Mouse (Mus musculus) cerebellum, adult 9-11 months (tissue): ENCODE results near the gene Ankrd13c.
"Not testable (repeated sequence)": the region's sequence is repeated elsewhere in the genome, so short reads cannot be mapped to it uniquely, and the experiment has no call there.

Source experiments
- DNase-seq: peaks from one replicate; pipeline ENCODE4 v3.0.0; 2022

Gene Ankrd13c

DNA sequence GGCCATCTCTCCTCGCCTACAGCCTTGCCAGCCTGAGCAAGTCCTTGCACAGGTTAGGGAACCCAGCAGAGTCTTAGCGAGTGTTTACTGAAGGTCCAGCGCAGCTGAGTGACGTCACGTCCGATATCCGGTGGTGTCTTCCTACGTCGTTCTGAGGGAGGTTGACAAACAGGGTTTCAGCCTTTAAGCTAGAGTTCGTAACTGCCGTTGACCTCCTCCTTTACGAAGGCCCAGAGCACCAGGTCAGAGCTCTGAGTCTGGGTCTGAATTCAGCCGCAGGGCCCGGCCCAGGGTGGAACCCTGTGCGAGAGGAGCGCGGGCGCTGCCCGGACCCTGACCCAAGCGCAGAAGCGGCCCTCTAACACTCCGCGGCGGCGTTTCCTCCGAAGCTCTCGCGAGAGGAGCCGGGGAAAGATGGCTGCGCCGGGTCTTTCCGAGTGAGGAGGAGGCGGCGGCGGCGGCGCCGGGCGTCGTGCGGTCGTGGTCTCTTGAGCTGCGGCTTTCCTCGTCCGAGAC lies at the start of gene Ankrd13c:
Gene Ankrd13c (plus strand): TSS at position 397 of the 516 bp plus-strand sequence.
- peak; percentile 93 for DNase-seq

DNA sequence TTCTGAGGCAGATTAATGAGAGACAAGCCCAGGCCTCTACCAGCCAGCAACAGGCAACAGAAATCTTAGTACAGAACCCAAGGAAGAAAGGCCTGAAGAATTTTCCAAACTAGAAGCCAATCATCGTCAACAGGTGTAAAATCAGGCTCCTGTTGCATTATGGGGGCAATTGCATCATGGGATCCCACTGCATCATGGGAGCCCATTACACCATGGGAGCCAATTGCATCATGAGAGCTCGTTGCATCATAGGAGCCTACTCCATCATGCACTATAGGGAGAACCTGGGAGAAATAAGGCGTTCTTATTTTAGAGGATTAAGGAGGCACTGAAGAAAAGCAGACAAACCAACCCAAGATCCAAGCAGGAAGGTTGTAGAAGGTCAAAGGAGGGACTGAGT lies 49.4 kb upstream of the Ankrd13c start:
- DNase-seq, result no peak

DNA sequence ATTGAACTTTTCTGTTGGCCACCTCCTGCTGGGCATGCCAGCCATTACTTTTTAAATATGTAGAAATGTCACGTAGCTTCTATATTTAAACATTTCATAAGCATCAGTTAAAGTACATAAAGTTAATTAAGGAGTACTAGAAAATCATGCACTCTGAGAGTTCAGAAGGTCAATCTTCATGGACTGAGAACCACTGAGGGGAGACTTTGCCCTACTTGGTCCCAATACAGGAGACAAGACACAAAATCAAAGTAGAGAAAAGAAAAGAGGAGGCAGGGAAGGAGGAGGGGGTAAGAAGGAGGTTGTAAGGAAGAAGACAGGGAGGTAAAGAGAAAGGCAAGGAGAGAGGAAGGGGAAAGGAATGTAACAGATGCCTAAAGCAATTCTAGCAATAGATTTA lies 47.1 kb upstream of the Ankrd13c start:
- no peak for DNase-seq

DNA sequence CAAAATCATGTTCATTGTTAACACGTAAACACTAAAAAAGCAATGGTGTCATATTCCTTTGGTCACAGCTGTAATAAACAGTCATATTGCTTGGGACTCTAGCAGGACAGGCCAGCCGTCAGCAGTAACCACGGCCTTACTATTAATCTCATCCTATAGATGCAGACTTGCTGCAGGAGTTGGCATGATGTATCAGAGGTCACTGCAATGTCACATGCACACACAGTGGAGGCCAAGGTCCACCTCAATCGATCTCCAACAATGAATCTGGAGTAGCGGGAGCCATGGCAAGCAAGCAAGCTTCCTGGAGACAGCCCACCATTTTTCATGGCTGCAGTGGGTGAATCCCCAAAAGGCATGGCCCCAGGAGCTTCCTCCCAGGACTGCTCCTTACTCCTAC lies 45.3 kb upstream of the Ankrd13c start:
- no peak for DNase-seq

DNA sequence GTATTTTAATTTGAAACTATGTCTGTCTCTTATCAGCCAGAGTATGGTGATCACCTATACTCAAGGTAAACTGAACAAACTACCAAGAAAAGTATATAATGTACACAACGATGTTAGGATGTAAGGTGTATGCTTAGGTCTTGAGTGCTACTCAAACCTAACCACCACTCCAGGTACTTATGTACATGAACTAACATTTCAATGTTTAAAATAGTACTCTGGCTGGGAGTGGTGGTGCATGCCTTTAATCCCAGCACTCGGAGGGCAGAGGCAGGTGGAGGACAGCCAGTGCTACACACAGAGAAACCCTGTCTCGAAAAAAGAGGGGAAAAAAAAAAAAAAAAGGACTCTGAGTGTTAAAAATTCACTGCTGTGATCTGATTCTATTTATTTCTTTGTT lies 38.9 kb upstream of the Ankrd13c start:
- DNase-seq, result no peak

DNA sequence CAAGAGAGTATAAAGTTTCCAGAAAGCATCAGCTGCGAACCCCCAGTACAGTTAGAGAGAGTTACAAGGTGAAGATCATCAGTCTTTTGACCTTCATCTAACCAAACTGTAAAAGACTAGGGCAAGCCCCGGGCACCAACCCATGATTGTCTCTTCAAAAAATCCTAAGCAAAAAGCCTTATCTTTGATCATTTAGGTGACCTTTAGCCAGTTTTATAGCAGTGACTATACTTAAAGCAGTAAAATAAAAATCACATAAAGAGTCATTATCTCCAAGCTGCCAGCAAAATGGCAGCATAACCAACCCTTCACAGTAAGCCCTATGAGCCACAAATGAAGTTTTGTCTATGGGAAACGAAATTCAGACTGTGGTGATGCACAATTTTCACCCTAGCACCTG lies 36.8 kb upstream of the Ankrd13c start:
- no peak for DNase-seq

DNA sequence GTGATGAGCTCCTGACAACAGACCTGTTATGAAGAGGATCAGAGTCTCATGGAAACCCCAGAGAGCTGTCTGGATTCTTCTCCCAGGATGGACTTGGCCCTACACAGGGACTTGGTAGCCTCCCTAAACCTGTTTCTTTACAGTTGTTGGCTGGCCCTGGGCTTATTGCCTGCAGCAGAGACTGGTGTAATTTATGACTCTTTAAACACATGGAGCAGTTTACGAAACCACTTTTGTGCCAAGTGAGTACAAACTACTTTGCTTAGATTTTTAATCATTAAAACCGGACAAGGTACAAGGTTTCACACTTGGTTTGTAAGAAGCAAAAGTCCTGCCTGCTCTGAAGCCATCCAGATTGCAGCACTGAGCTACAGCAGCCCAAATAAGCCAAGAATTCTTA lies 34.9 kb upstream of the Ankrd13c start:
- DNase-seq, result no peak

DNA sequence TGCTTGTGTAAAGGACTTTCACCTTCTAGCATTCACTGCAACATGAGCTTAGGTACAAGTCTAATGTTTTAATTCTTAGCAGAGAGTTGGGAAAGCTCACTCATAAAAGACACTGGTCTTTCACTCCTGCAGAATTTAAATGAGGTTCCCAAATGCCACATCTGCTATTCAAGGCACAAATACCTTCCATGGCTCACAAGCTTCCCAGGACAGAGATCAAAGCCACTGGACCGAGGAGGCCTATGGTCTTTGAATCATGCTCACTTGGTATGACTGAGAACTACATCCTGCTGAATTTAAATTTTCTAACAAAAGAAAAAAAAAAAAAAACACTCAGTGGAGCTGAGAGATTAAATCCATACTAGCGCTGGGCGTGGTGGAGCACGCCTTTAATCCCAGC lies 30.7 kb upstream of the Ankrd13c start:
- no peak for DNase-seq

DNA sequence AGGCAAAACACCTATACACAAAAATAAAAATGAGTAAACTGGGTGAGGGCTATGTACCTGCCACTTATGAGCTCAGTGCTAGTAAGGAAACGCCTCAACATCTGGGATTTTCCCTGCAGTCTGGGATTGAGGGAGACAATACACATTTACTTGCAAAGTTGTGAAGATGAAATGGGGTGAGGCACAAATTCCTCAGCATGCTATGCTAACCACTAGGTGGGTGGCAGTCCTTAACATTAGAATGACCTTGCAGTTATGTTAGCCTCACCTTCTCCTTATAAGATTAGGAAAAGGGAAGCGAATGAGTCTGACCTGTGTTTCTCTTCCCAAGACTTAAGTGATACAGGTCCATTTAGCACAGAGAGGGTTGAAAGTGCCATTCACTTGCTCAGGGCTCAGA lies 25.7 kb upstream of the Ankrd13c start:
- no peak for DNase-seq

DNA sequence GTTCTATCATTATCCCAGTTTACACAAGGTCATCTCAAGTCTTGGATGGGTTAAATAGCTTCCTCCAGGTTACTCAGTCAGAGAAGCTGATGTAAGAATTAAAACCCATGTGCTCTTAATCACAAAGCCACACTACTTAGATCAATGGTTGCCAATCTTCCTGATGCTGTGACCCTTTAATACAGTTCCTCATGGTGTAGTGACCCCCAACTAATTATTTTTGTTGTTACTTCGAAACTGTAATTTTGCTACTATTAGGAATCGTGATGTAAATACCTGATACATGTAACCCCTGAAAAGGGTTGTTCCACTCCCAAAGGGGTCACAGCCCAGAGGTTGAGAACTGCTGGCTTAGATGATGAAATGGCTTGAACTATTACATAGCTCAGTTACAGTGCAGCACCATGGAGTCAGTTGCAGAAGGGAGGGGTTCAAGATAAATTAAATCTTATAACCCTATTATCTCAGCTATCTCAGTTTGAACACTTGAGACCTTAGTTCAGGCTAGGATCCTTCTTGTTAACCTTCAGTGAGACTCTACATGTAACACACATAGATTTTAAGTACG lies 23.7 kb upstream of the Ankrd13c start:
- DNase-seq, result no peak

DNA sequence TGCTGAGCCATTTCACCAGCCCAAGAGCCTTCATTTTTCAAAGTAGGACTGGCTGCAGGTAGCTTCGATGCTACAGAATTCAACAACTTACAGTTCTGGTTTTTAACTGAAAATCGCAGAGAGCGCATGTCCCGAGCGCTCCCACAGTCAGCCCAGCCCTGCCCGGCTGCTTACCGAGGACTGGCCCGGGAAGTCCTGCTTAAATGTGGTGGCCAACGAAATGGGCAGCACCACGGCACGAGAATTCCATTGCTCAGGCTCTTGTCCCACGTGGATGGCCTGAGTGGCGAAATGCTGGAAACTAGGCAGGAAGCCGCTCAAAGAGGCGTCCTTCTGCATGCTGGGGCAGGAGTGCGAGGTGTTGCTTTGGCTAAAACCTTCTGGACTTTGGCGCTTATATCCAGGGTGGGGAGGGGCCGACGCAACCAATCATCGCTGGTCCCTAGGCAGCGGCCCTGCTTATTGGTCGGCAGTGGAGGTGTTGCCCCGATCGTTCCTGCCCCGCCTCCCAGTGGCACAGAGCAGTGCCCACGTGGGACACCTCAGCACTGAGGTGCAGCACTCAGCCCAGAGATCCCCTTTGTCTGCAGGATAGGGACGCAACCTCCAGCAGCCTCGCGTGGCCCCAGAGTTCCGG lies 22.2 kb upstream of the Ankrd13c start, which contains the start of gene Cth:
Gene Cth (minus strand): TSS at position 386 of the 637 bp plus-strand sequence.
- peak; percentile 90 for DNase-seq

DNA sequence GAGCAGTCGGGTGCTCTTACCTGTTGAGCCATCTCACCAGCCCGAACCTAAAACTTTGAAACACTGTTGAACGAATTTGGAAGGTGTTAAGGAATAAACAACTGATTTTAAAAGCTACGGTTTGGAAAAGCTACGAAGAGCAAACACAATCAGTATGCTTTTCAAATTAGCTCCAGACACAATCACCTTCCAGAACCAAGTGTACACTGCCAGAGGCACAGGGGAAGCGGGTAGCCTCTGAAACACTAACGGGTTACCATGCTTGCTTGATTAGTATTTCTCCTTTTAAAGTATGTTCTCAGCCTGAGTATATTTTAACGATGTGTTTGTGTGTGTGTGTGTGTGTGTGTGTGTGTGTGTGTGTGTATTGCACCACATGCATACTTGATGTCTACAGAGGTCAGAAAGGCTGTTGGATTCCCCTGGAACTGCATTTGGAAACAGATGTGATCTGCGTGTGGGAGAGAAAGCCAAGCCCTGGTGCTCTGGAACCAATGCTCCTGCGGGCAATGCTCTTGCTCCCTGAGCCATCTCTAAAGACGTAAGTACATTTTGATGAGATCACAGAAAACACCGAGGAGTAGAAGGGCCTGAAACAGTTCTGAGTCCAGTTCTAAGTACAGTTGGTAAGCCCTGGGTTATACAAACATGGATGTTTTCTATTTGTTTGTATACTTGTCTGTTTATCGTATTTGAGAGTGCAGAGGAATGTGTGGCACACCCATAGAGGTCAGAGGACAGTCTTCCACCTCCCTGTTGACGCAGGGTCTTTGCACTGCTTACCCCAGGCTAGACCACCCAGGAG lies 21.1 kb upstream of the Ankrd13c start:
- no peak for DNase-seq

DNA sequence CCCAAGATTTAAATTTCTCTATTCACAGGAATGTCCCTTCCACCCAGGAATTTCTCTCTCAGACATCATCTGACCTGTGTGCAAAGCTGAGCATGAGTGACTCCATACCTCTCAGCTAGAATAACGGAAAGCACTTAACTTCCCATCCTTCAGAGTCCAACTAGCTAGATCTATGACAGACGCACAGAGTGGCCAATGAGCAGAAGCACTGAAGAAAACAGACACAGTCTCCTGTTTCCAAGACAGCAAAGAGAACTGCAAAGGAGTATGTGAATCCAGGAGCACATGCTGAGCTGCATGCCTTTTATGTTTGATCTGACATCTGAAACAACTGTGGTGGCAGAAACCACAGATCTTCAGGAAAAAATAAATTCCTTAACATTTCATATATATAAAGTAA lies 20.3 kb upstream of the Ankrd13c start:
- DNase-seq, result no peak

DNA sequence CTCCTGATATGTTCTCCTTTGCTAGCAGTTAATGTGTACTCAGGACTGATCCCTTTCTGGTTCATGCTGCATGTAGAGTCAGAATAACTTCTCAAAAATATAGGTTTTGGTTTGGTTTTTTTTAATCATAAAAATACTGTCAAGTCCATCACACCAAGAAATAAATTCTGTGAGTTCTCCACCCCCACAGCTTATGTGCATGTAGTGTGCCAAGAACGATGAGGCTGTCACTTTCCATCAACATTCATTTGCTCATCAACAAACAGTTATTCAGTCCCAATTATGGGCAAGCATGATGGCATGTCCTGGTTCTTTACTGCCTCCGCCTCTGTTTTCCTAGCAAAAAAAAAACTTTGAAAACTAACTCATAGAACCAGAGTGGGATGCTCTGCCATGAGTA lies 18.3 kb upstream of the Ankrd13c start:
- no peak for DNase-seq

DNA sequence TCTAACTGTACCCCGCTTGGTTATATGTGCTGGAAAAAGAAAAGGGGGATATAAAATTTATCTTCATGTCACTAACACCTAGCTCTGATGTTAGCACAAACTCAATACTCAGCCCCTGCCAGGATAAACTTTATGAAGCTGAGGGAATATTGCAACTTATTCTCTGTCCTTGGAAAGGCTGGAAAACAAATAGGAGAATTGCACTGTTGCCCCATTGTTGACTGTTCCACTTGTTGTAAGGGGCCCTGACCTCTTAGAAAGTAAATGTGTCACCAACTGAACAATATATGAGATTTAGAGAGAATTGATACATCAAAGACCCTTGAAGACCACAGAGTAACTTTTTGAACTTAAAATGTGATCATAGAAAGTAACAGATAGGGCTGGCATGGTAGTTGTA lies 17.6 kb upstream of the Ankrd13c start:
- DNase-seq, result no peak

DNA sequence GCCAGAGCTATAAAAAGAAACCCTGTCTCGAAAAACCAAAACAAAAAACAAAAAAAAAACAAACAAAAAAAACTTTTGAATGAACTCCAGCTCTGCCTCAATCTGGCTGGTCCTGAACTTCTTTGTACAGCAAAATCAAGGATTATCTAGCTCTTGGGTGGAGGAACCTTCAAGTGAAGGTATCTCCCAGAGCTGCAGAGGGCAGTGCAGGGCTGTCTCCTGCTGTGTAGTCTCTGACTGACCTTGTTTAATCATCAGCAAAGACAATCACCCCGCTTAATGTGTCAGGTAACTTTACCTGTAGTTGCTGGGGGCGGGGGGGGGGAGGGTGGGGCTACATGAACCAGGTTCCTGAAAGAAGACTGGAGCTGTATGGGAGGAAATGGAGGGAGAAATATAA lies 15.4 kb upstream of the Ankrd13c start:
- no peak for DNase-seq

DNA sequence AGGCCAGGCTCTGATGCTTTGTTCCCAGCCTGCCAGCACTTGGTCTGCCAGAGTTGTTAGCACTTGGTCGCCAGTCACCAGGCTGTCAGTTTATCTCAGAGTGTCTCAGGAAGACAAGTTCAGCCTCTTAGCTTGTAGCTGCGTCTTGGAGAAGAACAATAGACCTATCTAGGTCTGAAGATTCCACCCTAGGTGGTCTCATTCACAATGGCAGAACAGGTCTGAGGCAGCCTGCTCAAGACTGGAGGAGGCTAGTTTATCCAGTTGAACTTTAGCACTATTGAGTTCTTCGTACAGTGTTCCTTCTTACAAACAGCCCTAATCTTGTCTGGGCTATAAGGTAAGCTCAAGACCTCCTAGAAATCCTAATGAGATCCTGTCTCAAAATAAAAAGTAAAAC lies 15.0 kb upstream of the Ankrd13c start:
- no peak for DNase-seq

DNA sequence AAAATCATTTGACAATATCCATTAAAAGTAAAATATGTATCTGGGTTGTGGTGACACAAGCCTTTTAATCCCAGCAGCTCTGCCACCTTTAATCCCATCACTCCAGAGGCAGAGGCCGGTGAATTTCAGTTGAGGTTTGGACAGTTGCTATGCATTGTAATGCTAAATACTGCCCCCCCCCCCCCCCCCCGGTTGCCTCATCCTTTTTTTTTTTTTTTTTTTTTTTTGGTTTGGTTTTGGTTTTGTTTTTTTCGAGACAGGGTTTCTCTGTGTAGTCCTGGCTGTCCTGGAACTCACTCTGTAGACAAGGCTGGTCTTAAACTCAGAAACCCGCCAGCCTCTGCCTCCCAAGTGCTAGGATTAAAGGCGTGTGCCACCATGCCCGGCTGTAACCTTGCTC lies 13.8 kb upstream of the Ankrd13c start:
- not testable (repeated sequence) for DNase-seq

DNA sequence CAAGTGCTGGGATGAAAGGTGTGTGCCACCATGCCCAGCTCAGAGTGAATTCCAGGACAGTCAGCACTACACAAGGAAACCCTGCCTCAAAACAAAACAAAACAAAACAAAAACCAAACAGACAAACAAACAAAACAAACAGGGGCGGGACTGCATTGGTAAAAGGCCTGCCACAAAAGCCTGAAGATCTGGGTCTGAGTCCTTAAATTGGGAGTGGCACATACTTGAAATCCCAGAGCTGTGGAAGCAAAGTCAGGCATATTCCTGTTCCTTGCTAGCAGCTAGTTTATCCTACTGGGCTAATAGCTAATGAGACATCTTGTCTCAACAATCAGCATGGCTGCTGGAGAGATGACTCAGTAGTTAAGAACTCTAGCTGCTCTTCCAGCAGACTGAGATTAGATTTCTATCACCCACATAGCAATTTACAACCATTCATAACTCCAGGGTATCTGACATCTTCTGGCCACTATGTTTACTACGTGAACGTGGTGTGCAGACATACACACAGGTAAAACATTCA lies 12.7 kb upstream of the Ankrd13c start:
- no peak for DNase-seq

DNA sequence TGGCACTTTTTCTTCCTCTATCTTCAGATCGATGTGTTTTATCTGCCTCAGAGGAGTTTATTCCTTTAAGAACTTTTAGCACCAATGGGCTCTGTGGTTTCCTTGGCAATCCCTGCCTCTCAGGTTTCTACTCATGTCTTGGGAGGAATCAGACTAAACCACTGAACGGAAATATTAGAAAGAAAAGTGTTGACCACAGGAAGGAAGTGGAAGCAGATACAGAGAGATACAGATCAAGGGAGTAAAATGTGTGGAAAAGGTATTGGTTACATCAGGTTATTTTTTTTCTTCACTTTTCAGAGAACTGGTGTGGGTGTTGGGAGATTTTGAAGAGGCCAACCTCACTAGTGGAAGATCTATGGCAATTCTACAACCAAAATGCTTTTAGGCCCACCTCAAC lies 8.5 kb upstream of the Ankrd13c start:
- no peak for DNase-seq

DNA sequence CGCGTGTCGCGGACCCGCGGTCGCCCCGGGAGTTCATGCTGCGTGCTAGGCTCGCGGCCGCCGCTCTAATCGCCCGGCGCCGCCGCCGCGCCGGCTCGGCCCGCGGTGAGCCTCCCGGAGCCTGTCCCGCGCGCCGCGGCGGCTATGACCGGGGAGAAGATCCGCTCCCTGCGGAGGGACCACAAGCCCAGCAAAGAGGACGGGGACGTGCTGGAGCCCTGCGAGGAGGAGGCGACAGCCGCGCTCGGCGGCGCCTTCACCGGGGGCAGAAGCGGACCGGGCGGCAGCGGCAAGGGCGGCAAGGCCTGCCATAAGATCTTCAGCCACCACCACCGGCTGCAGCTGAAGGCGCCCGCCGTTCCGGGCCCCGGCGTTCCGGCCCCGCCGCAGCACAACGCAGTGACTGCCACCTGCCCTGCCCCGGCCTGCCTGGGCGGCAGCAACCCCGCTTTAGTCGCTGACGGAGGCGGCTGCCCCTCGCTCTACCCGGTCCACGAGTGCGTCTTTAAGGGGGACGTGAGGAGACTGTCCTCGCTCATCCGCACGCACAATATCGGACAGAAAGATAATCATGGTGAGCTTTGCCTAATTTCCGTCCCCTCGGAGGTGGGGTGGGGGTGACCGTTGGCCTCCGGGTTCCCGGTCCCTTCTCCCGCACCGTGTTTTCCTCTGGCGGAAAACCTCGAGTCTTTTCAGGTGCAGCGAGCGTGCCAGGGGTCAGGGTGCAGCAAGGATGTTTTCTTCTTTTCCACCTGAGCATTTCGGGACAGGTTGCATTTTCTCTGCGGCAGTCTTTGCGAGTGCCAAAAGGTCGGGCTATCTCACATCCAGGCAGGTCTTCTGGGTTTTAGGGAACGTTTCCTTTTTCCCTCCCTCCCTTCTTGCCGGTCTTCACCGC lies 593 bp downstream of the Ankrd13c start:
- no peak for DNase-seq

DNA sequence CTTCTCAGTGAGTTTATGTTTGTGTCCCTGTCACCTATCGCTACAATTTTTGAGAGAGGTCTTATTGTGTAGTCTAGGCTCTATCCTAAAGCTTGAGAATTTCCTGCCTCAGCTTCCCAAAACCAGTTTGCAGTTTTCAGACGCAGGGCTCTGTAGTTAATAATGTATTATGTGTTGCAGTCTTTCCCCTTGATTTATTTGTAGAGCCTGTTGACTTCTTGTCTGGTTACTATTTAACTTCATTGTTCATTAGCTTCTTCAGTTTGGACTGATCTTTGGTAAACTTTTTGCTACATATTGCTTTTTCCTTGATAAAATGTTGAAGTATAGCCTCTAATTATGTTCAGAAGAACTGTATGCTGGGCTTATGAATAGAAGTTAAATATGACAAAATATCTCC lies 5.7 kb downstream of the Ankrd13c start:
- DNase-seq, result no peak

DNA sequence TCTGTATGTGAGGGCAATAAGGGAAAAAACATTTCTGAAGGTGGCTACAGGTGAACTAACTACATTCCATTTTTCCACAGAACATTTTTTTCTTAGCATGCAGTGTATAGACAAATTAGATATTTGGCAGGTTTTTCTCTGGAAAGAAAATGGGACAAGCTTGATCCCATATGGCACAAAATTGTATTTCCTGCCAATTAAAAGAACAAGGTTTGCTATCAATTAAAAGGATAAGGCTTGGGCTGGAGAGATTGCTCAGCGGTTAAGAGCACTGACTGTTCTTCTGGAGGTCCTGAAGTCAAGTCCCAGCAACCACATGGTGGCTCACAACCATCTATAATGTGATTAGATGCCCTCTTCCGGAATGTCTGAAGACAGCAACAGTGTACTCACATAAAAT lies 8.4 kb downstream of the Ankrd13c start:
- peak; percentile 8 for DNase-seq
